In genomic region chr9:25377771-25378747, GRCm38 (mm10) we compare ENCODE assay signal across 8 mouse cellular contexts.
A peak's percentile ranks its signal among the peaks of the same experiment; 100 is the strongest.
DNase-seq lines count a peak whose midpoint lies in the region.

No protein-coding gene starts in this region.

- peak; percentile 27 for DNase-seq in gastrocnemius, adult 18-20 months (ENCODE audit: low spot score)
- no peak for DNase-seq in gastrocnemius, adult 8-10 months (ENCODE audit: low spot score in 2 of 2)
- DNase-seq in urinary bladder, postnatal 14 days (ENCODE audit: low spot score) = peak; percentile 28
- DNase-seq in urinary bladder, postnatal 25 days (ENCODE audit: low spot score) = no peak
- peak; percentile 45 to 67 for DNase-seq in layer of hippocampus, postnatal 14 days (ENCODE audit: low spot score in 2 of 2)
- no peak for DNase-seq in thymus, postnatal 36 days
- no peak for DNase-seq in MN1 (ENCODE audit: low spot score)
- no peak for DNase-seq in left cerebral cortex, adult 11 months (ENCODE audit: low spot score)

Comparison
In these comparisons a context has a peak if more than half of its experiments do, and no peak if none do; other contexts are left out.
1. DNase-seq: peak in gastrocnemius, adult 18-20 months (single experiment), urinary bladder, postnatal 14 days (single experiment) and layer of hippocampus, postnatal 14 days (2 of 2); none in gastrocnemius, adult 8-10 months (0 of 2), urinary bladder, postnatal 25 days (single experiment), thymus, postnatal 36 days (0 of 2), MN1 (single experiment) and left cerebral cortex, adult 11 months (single experiment).